Mouse (Mus musculus): ENCODE data around the gene Sdk2. TPM values are rescaled to one million over a fixed set of nuclear protein-coding genes. Genes with fewer than 3 reads are reported as not detected.

Sdk2 gene
- polyA plus RNA-seq, 1 experiment from 2014 or later, result 0.66 TPM

- 56% methylated on average over 2 of the region's 2 CpGs for WGBS
- H3K4me2 ChIP-seq (replicated peaks; ENCODE audit: low read depth, low read length), result no peak overlapping the region
- H3K9me3 ChIP-seq (ENCODE audit: low read length), result no peaks in the 10 kb centered on the region
- TF ChIP-seq CTCF (IDR thresholded peaks at IDR 0.05), result no peak
- no peak for TF ChIP-seq EP300 (IDR thresholded peaks at IDR 0.05)
- no peaks in the 10 kb centered on the region for H3K27me3 ChIP-seq (replicated peaks; ENCODE audit: insufficient read depth, low read length)
- DNase-seq (ENCODE audit: low spot score) (no peak), ATAC-seq (no peak)
- H3K9ac ChIP-seq (replicated peaks; ENCODE audit: low read depth), result no peak overlapping the region
- peaks cover 16% of the 10 kb centered on the region; the same call in 1 of the 2 replicates for H3K4me1 ChIP-seq (ENCODE audit: insufficient read depth, low read depth, low read length)
- no peaks in the 10 kb centered on the region for H3K36me3 ChIP-seq (ENCODE audit: insufficient read depth, low read length)
- no peak overlapping the region for H3K4me3 ChIP-seq (ENCODE audit: low read depth, low read length)
- peak overlapping the region; percentile 90 for H3K27ac ChIP-seq (ENCODE audit: low read length)
These were observed 282.0 kb downstream of the Sdk2 start for GRCm38 (mm10) chr11:113784656-113785396.

DNA sequence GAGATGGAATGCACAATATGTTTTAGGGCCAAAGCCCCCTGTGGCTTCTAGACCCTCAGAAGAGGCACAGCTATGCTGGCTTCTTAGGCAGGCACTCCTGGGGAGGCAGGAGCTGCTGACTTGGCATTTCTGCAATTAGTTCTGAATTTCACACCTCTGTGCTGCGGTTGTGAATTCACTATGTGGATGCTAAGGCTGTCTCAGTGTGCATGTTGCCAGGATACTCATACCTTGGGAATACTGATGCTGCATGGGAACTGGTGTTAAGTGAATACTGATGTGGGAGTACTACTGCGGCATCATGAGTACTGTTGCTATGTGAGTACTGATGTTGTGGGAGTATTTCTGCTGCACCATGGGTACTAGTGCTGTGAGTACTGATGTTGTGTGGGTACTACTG lies 284.4 kb downstream of the Sdk2 start:
- no peak overlapping the region for H3K4me3 ChIP-seq (ENCODE audit: low read depth, low read length)
- ATAC-seq (no peak), DNase-seq (ENCODE audit: low spot score) (no peak)
- 81% methylated on average over 2 of the region's 2 CpGs for WGBS
- H3K27me3 ChIP-seq (replicated peaks; ENCODE audit: insufficient read depth, low read length), result no peaks in the 10 kb centered on the region
- H3K4me1 ChIP-seq (ENCODE audit: insufficient read depth, low read depth, low read length), result peaks cover 16% of the 10 kb centered on the region; the same call in 1 of the 2 replicates
- no peak overlapping the region for H3K27ac ChIP-seq (ENCODE audit: low read length)
- H3K36me3 ChIP-seq (ENCODE audit: insufficient read depth, low read length), result no peaks in the 10 kb centered on the region
- H3K9me3 ChIP-seq (ENCODE audit: low read length), result no peaks in the 10 kb centered on the region
- no peak overlapping the region for H3K4me2 ChIP-seq (replicated peaks; ENCODE audit: low read depth, low read length)
- TF ChIP-seq EP300 (IDR thresholded peaks at IDR 0.05) (no peak), CTCF (IDR thresholded peaks at IDR 0.05) (no peak)
- H3K9ac ChIP-seq (replicated peaks; ENCODE audit: low read depth), result no peak overlapping the region

DNA sequence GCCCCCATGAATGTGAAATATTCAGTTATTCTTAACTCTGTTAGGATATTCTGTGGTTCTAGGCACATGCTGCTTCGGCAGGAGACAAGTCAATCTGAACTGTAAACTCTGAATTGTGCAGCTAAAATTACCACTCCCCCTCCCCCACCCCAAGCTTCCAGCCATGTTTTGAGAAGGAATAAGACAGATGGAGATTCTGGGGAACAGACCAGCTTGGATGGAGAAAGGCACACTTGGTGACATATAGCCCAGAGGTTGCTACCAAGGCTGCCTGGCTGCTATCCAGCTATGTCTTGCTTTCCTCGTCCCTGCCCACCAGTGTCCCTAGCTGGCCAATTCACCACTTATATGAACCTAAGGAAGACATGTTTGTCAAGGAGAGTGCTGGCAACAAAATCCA lies 284.8 kb downstream of the Sdk2 start:
- H3K27ac ChIP-seq (ENCODE audit: low read length), result no peak overlapping the region
- ATAC-seq, result no peak
- no peak for DNase-seq (ENCODE audit: low spot score)
- H3K36me3 ChIP-seq (ENCODE audit: insufficient read depth, low read length), result no peaks in the 10 kb centered on the region
- no peaks in the 10 kb centered on the region for H3K9me3 ChIP-seq (ENCODE audit: low read length)
- H3K4me2 ChIP-seq (replicated peaks; ENCODE audit: low read depth, low read length), result no peak overlapping the region
- 32% methylated on average over 2 of the region's 2 CpGs for WGBS
- no peak overlapping the region for H3K9ac ChIP-seq (replicated peaks; ENCODE audit: low read depth)
- no peak for TF ChIP-seq EP300 (IDR thresholded peaks at IDR 0.05)
- no peak for TF ChIP-seq CTCF (IDR thresholded peaks at IDR 0.05)
- H3K27me3 ChIP-seq (replicated peaks; ENCODE audit: insufficient read depth, low read length), result no peaks in the 10 kb centered on the region
- H3K4me3 ChIP-seq (ENCODE audit: low read depth, low read length), result no peak overlapping the region
- H3K4me1 ChIP-seq (ENCODE audit: insufficient read depth, low read depth, low read length), result peaks cover 18% of the 10 kb centered on the region; the same call in 1 of the 2 replicates

- Histone ChIP-seq H3K27me3 (replicated peaks; ENCODE audit: insufficient read depth, low read length) (no peaks in the 10 kb centered on the region), H3K9me3 (ENCODE audit: low read length) (no peaks in the 10 kb centered on the region), H3K27ac (ENCODE audit: low read length) (no peak overlapping the region), H3K36me3 (ENCODE audit: insufficient read depth, low read length) (no peaks in the 10 kb centered on the region), H3K4me2 (replicated peaks; ENCODE audit: low read depth, low read length) (peak overlapping the region; percentile 9; the same call in 1 of the 2 replicates), H3K4me1 (ENCODE audit: insufficient read depth, low read depth, low read length) (peaks cover 12% of the 10 kb centered on the region; the same call in 1 of the 2 replicates), H3K4me3 (ENCODE audit: low read depth, low read length) (no peak overlapping the region), H3K9ac (replicated peaks; ENCODE audit: low read depth) (no peak overlapping the region)
- 33% methylated on average over 6 of the region's 6 CpGs for WGBS
- DNase-seq (ENCODE audit: low spot score), result no peak
- 0 out of 2 replicates have a peak, but pooled peaks have one; percentile 10 for ATAC-seq
- TF ChIP-seq EP300 (IDR thresholded peaks at IDR 0.05), result no peak
These were observed 287.2 kb downstream of the Sdk2 start for GRCm38 (mm10) chr11:113779680-113780041.

GRCm38 (mm10) chr11:113778733-113779679 lies 287.8 kb downstream of the Sdk2 start:
- Histone ChIP-seq H3K4me3 (ENCODE audit: low read depth, low read length) (no peak overlapping the region), H3K36me3 (ENCODE audit: insufficient read depth, low read length) (no peaks in the 10 kb centered on the region), H3K27me3 (replicated peaks; ENCODE audit: insufficient read depth, low read length) (no peaks in the 10 kb centered on the region), H3K27ac (ENCODE audit: low read length) (peak overlapping the region; percentile 60), H3K9me3 (ENCODE audit: low read length) (no peaks in the 10 kb centered on the region), H3K4me1 (ENCODE audit: insufficient read depth, low read depth, low read length) (peaks cover 8% of the 10 kb centered on the region; the same call in 1 of the 2 replicates), H3K9ac (replicated peaks; ENCODE audit: low read depth) (no peak overlapping the region), H3K4me2 (replicated peaks; ENCODE audit: low read depth, low read length) (peak overlapping the region; percentile 9; the same call in 1 of the 2 replicates)
- TF ChIP-seq CTCF (IDR thresholded peaks at IDR 0.05) (peak; percentile 22), EP300 (IDR thresholded peaks at IDR 0.05) (no peak)
- peak; percentile 33 for DNase-seq (ENCODE audit: low spot score)
- peak; percentile 39 for ATAC-seq
- 43% methylated on average over 20 of the region's 20 CpGs for WGBS

DNA sequence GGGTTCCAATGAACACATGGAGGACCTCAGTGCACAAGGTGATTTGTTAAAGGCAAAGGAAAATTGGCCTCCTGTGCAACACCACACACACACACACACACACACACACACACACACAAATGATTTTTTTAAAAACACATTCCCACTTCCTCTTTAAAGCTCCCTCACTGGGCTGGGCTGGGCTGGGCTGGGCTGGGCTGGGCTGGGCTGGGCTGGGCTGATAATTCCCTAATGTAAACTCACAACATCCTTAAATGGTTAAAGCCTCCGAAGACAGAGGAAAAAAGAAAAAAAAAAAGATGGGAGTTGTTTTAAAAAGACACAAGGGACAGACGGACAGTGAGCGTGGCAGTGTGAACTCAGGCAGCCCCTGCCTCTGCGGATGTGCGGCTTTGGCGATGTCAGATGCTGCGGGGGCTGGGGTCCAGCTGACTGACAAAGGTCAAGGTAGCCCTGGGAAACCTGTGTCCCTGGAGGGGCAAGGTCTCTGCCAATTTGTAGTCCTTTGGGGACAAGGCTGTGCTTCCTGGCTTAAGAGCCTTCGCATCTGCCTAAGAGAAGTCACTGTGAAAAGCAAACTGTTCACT lies 288.9 kb downstream of the Sdk2 start:
- TF ChIP-seq EP300 (IDR thresholded peaks at IDR 0.05) (no peak), CTCF (IDR thresholded peaks at IDR 0.05) (no peak)
- Histone ChIP-seq H3K9me3 (ENCODE audit: low read length) (no peaks in the 10 kb centered on the region), H3K4me3 (ENCODE audit: low read depth, low read length) (no peak overlapping the region), H3K27me3 (replicated peaks; ENCODE audit: insufficient read depth, low read length) (no peaks in the 10 kb centered on the region), H3K9ac (replicated peaks; ENCODE audit: low read depth) (no peak overlapping the region), H3K27ac (ENCODE audit: low read length) (0 out of 2 replicates have a peak overlapping the region, but pooled peaks have one; percentile 57), H3K4me1 (ENCODE audit: insufficient read depth, low read depth, low read length) (peaks cover 8% of the 10 kb centered on the region; the same call in 1 of the 2 replicates), H3K36me3 (ENCODE audit: insufficient read depth, low read length) (no peaks in the 10 kb centered on the region), H3K4me2 (replicated peaks; ENCODE audit: low read depth, low read length) (no peak overlapping the region)
- ATAC-seq (peak; percentile 62), DNase-seq (ENCODE audit: low spot score) (peak; percentile 64)
- WGBS, result 31% methylated on average over 8 of the region's 8 CpGs
